Mouse (Mus musculus): ENCODE measurements around the gene Phpt1. TPM values are rescaled to one million over a fixed set of nuclear protein-coding genes. Genes with fewer than 3 reads are reported as not detected.

The Phpt1 gene
- polyA plus RNA-seq (2016; fragmentation: Nextera tagmentation; extraction: Ambion mirVana) = 169 and 176 TPM in 2 replicates

- ATAC-seq (ENCODE audit: low FRiP score, low read depth) = peak; percentile 98
- no peaks in the 10 kb centered on the region for H3K9me3 ChIP-seq
- WGBS = under 1% methylated on average over 43 of the region's 45 CpGs
- peaks cover 20% of the 10 kb centered on the region for H3K36me3 ChIP-seq
- peak within 1 kb of the TSS; percentile 86 for H3K4me2 ChIP-seq (replicated peaks)
- peaks cover 48% of the 10 kb centered on the region for H3K4me1 ChIP-seq
- peaks cover 45% of the 10 kb centered on the region for H3K27me3 ChIP-seq (replicated peaks)
- H3K27ac ChIP-seq = peak within 1 kb of the TSS; percentile 57; the same call in 1 of the 2 replicates
- H3K9ac ChIP-seq = peak within 1 kb of the TSS; percentile 61
- peak within 1 kb of the TSS; percentile 55 for H3K4me3 ChIP-seq
These were observed at the start of gene Phpt1, which contains the start of gene Mamdc4 for GRCm38 (mm10) chr2:25574579-25575431. Gene Phpt1 (minus strand): TSS chr2:25575224. Gene Mamdc4 (minus strand): TSS chr2:25574845.

DNA sequence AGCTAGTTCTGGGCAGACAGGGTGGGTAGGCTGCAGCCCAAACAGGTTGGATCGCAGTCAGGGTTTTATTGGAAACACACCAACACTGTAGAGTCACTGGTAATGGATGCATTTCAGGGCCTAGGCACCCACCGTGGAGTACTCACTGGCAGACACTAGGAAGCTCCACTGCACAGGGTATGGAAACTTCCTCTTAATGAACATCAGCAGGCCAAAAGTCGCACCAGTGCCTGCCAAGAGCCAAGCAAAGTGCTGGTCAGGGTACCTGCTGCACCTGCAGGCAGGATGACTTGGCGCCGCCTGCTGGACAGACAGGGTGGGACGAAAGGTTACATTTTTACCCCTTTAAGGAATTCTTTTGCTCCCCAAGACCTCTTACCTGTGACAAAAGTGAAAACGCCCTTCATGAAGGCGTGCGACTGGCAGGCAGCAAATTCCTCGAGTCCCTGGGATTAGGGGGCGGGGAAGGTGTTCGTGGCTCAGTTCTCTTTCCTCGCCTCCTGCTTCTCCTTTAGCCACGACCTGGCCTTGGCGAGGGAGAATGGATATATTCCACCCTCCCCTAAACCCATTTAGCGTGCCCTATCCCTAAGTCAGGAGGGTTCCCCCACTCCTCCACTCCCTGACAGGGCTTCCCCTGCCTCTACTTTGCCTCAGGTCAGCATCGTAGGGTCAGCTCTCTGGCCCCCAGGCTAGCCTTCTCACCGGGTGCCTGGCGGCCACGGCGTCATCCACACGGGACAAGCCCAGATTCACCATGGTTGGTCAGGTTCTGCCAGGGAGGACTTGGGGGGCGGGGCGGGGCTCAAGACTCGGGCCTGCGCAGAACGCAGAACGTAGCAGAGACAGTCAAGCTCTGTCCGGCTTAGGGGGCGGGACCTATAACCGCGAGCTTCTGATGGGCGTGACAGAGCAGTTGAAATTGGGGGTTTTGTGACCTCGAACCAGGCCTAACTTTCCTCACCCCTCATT lies 46.5 kb upstream of the Phpt1 start, which contains the start of gene Tmem141:
Tmem141 (minus strand) TSS at position 777 of the 972 bp plus-strand sequence.
- Histone ChIP-seq H3K36me3 (no peaks in the 10 kb centered on the region), H3K4me3 (peak within 1 kb of the TSS; percentile 46), H3K27me3 (replicated peaks) (peaks cover 17% of the 10 kb centered on the region), H3K9ac (peak within 1 kb of the TSS; percentile 63), H3K27ac (0 out of 2 replicates have a peak within 1 kb of the TSS, but pooled peaks have one; percentile 20), H3K4me2 (replicated peaks) (peak within 1 kb of the TSS; percentile 77), H3K9me3 (no peaks in the 10 kb centered on the region), H3K4me1 (peaks cover 12% of the 10 kb centered on the region)
- 5% methylated on average over 34 of the region's 34 CpGs for WGBS
- peak; percentile 91 for ATAC-seq (ENCODE audit: low FRiP score, low read depth)

GRCm38 (mm10) chr2:25620852-25621228 lies 45.8 kb upstream of the Phpt1 start:
- WGBS = 87% methylated on average over 4 of the region's 4 CpGs

DNA sequence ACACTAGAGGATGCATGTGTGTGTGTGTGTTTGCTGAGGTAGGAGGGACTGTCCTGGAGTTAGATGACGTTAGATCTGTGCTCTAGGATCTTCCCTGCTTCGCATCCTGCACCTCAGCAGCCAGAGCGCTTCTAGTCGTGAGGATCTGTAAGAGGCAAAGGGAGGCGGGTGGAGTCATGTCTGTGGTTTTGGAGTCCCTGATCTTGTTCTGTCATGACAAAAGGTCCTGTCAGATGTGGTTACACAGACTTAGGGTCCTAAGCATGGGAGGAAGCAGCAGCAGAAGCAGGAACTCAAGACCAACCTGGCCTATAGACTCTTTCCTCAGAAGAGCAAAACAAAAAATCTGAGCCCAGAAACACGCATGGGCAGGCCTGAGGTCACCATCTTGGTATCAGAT lies 45.4 kb upstream of the Phpt1 start:
- Histone ChIP-seq H3K27me3 (replicated peaks) (peaks cover 29% of the 10 kb centered on the region), H3K9ac (no peak overlapping the region), H3K4me3 (no peak overlapping the region), H3K4me2 (replicated peaks) (no peak overlapping the region), H3K27ac (no peak overlapping the region), H3K4me1 (peaks cover 16% of the 10 kb centered on the region), H3K36me3 (no peaks in the 10 kb centered on the region), H3K9me3 (no peaks in the 10 kb centered on the region)
- WGBS = 75% methylated on average over 6 of the region's 6 CpGs
- ATAC-seq (ENCODE audit: low FRiP score, low read depth) = no peak

More at GRCm38 (mm10) chr2:25620852-25621228, 45.8 kb upstream of the Phpt1 start:
- no peak overlapping the region for H3K4me3 ChIP-seq
- H3K4me2 ChIP-seq (replicated peaks) = peak overlapping the region; percentile 77; the same call in 1 of the 2 replicates
- H3K27ac ChIP-seq = no peak overlapping the region
- H3K9ac ChIP-seq = no peak overlapping the region
- H3K4me1 ChIP-seq = peaks cover 16% of the 10 kb centered on the region
- H3K36me3 ChIP-seq = no peaks in the 10 kb centered on the region
- H3K9me3 ChIP-seq = no peaks in the 10 kb centered on the region
- H3K27me3 ChIP-seq (replicated peaks) = peaks cover 24% of the 10 kb centered on the region
- no peak for ATAC-seq (ENCODE audit: low FRiP score, low read depth)

DNA sequence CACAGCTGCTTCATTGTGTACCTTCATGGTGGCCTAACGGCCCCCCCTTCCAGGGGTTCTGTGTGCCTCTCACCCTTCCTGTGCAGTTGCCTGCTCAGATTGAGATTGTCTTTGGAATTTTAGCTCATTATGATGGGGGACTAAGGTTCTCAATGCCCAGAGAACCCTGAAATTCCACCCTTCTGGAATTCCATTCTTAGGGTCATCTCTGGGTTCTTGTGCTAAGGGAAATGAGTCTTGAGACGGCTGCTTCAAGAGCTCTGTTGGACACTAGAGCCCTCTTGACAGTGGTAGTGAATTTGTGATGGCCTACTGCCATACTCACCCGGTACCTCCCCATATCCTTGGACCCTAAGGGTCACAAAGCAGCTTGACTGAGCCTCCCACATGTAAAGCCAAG lies 42.6 kb upstream of the Phpt1 start, which contains the start of gene Ccdc183:
Ccdc183 (minus strand) TSS at position 101 of the 400 bp plus-strand sequence.
- H3K9me3 ChIP-seq = no peaks in the 10 kb centered on the region
- WGBS = 82% methylated on average over 3 of the region's 3 CpGs
- H3K4me3 ChIP-seq = no peak within 1 kb of the TSS
- peaks cover 40% of the 10 kb centered on the region for H3K27me3 ChIP-seq (replicated peaks)
- peaks cover 16% of the 10 kb centered on the region for H3K4me1 ChIP-seq
- H3K9ac ChIP-seq = 0 out of 2 replicates have a peak within 1 kb of the TSS, but pooled peaks have one; percentile 6
- no peak for ATAC-seq (ENCODE audit: low FRiP score, low read depth)
- H3K4me2 ChIP-seq (replicated peaks) = 0 out of 2 replicates have a peak within 1 kb of the TSS, but pooled peaks have one; percentile 24
- H3K36me3 ChIP-seq = no peaks in the 10 kb centered on the region
- no peak within 1 kb of the TSS for H3K27ac ChIP-seq

DNA sequence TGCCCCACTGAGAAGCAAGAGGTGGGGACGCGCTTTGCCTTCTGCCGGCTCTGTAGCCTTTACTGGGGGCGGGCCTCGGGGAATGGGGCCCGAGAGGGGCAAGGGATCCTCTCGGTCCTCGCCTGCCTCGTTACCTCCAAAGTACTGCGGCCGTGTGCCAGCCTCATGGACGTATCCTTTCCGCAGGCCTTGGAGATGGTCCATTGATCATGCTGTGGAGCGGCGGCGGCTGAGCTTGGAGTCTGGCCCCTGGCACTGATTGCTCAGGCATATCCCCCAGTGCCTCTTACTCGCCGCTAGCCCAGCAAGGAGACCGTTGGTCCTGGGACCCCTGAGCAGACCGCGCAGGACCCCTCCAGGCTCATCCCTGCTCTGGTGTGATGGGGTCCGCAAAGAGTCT lies 41.4 kb upstream of the Phpt1 start:
- Histone ChIP-seq H3K36me3 (no peaks in the 10 kb centered on the region), H3K4me2 (replicated peaks) (0 out of 2 replicates have a peak overlapping the region, but pooled peaks have one; percentile 24), H3K27ac (no peak overlapping the region), H3K9ac (0 out of 2 replicates have a peak overlapping the region, but pooled peaks have one; percentile 6), H3K4me1 (peaks cover 11% of the 10 kb centered on the region), H3K9me3 (no peaks in the 10 kb centered on the region), H3K4me3 (no peak overlapping the region), H3K27me3 (replicated peaks) (peaks cover 40% of the 10 kb centered on the region)
- 25% methylated on average over 22 of the region's 22 CpGs for WGBS
- ATAC-seq (ENCODE audit: low FRiP score, low read depth) = no peak

DNA sequence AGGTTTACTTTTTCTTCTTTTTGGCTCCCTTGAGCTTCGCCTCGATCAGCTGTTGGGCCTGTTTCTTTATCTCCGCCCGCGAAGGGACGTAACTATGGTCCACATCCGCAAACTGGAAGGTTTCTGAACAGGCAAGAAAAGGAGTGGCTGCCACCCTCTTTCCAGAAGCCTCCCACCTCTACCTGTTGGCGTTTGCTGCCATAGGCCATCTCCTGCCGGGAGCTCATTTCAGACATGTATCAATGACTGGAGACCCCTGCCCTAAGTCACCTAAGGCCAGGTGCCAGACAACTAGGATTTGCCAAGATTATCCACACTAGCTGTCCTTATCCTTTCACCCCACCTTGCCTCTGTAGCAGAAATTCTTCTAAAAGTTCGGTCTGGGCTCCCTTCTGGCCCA lies 33.6 kb upstream of the Phpt1 start:
- Histone ChIP-seq H3K36me3 (no peaks in the 10 kb centered on the region), H3K4me1 (peaks cover 17% of the 10 kb centered on the region), H3K9me3 (no peaks in the 10 kb centered on the region), H3K27ac (no peak overlapping the region), H3K9ac (peak overlapping the region; percentile 98; the same call in 1 of the 2 replicates), H3K4me2 (replicated peaks) (peak overlapping the region; percentile 74), H3K27me3 (replicated peaks) (no peaks in the 10 kb centered on the region), H3K4me3 (peak overlapping the region; percentile 98)
- 74% methylated on average over 10 of the region's 10 CpGs for WGBS
- peak; percentile 19; the same call in 1 of the 2 replicates for ATAC-seq (ENCODE audit: low FRiP score, low read depth)

- Histone ChIP-seq H3K4me1 (peaks cover 17% of the 10 kb centered on the region), H3K27me3 (replicated peaks) (no peaks in the 10 kb centered on the region), H3K9ac (peak within 1 kb of the TSS; percentile 98), H3K4me2 (replicated peaks) (peak within 1 kb of the TSS; percentile 74), H3K9me3 (no peaks in the 10 kb centered on the region), H3K4me3 (peak within 1 kb of the TSS; percentile 98), H3K27ac (peak within 1 kb of the TSS; percentile 86), H3K36me3 (no peaks in the 10 kb centered on the region)
- ATAC-seq (ENCODE audit: low FRiP score, low read depth) = peak; percentile 93
- under 1% methylated on average over 80 of the region's 80 CpGs for WGBS
These were observed 33.0 kb upstream of the Phpt1 start, which contains the start of gene Rabl6 for GRCm38 (mm10) chr2:25607761-25608622. Gene Rabl6 (minus strand): TSS chr2:25608521.

- Histone ChIP-seq H3K36me3 (peaks cover 49% of the 10 kb centered on the region), H3K9ac (no peak overlapping the region), H3K4me2 (replicated peaks) (no peak overlapping the region), H3K27me3 (replicated peaks) (no peaks in the 10 kb centered on the region), H3K9me3 (no peaks in the 10 kb centered on the region), H3K27ac (no peak overlapping the region), H3K4me3 (no peak overlapping the region), H3K4me1 (peaks cover 12% of the 10 kb centered on the region)
- 92% methylated on average over 5 of the region's 5 CpGs for WGBS
- ATAC-seq (ENCODE audit: low FRiP score, low read depth) = no peak
These were observed 27.5 kb upstream of the Phpt1 start for GRCm38 (mm10) chr2:25602526-25602925.

DNA sequence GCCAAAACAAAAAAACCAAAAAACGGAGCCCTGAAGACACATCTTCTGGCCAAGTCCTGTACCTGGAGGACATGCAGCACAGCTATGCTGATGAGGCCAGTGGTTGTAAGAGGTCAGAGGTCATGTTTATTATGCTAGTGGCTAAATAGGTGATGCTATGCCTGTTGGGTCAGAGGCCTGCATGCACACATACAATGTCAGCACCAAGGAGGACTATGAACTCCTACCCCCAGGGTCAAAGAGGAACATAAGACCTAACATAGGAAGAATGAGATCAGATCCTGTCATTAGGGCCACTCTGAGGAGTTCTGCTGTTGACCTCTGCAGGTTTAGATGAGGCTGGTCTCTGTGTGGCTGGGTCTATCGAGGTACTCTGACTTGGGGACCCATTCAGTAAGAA lies 25.0 kb upstream of the Phpt1 start:
- H3K36me3 ChIP-seq = peaks cover 74% of the 10 kb centered on the region
- no peak overlapping the region for H3K4me3 ChIP-seq
- H3K27me3 ChIP-seq (replicated peaks) = no peaks in the 10 kb centered on the region
- no peaks in the 10 kb centered on the region for H3K4me1 ChIP-seq
- 91% methylated on average over 2 of the region's 2 CpGs for WGBS
- H3K4me2 ChIP-seq (replicated peaks) = no peak overlapping the region
- H3K9ac ChIP-seq = no peak overlapping the region
- H3K27ac ChIP-seq = no peak overlapping the region
- ATAC-seq (ENCODE audit: low FRiP score, low read depth) = no peak
- H3K9me3 ChIP-seq = no peaks in the 10 kb centered on the region

- H3K9ac ChIP-seq = no peak overlapping the region
- no peaks in the 10 kb centered on the region for H3K4me1 ChIP-seq
- 94% methylated on average over 1 of the region's 1 CpGs for WGBS
- H3K9me3 ChIP-seq = no peaks in the 10 kb centered on the region
- H3K4me2 ChIP-seq (replicated peaks) = no peak overlapping the region
- ATAC-seq (ENCODE audit: low FRiP score, low read depth) = no peak
- peaks cover 81% of the 10 kb centered on the region for H3K36me3 ChIP-seq
- no peak overlapping the region for H3K27ac ChIP-seq
- H3K27me3 ChIP-seq (replicated peaks) = no peaks in the 10 kb centered on the region
- H3K4me3 ChIP-seq = no peak overlapping the region
These were observed 23.7 kb upstream of the Phpt1 start for GRCm38 (mm10) chr2:25598749-25599148.
